Mouse (Mus musculus): ENCODE measurements around the gene Nabp2. TPM values are rescaled to one million over a fixed set of nuclear protein-coding genes. Genes with fewer than 3 reads are reported as not detected.

The Nabp2 gene
- polyA plus RNA-seq, 1 experiment from 2014 or later = 60.1 TPM

DNA sequence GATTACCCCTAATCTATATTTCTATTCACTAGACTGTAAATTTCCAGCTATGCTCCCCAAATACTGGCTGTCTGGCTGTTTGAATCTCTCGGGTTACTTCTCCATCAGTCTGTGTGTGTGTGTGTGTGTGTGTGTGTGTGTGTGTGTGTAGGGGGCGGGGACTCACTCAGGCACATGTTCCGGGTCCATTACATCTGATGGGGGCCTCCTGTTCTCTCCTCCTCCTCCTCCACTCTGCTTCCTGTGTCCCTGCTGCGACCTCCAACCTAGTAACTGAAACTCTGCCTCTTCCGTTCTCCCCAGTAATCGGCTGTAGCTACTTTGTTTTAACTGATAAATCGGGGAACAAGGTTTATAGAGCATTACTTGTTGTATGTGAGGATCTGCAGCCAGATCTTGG lies 13.3 kb upstream of the Nabp2 start:
- no peak overlapping the region for H3K4me3 ChIP-seq
- no peak overlapping the region for H3K27ac ChIP-seq
- peaks cover 75% of the 10 kb centered on the region for H3K36me3 ChIP-seq
- no peaks in the 10 kb centered on the region for H3K9me3 ChIP-seq
- ATAC-seq (ENCODE audit: insufficient number of reproducible peaks, low FRiP score, low TSS enrichment, low read depth) = no peak
- no peak overlapping the region for H3K9ac ChIP-seq
- H3K4me2 ChIP-seq = no peak overlapping the region
- H3K27me3 ChIP-seq = no peaks in the 10 kb centered on the region
- WGBS = 35% methylated on average over 7 of the region's 7 CpGs
- H3K4me1 ChIP-seq = no peaks in the 10 kb centered on the region

DNA sequence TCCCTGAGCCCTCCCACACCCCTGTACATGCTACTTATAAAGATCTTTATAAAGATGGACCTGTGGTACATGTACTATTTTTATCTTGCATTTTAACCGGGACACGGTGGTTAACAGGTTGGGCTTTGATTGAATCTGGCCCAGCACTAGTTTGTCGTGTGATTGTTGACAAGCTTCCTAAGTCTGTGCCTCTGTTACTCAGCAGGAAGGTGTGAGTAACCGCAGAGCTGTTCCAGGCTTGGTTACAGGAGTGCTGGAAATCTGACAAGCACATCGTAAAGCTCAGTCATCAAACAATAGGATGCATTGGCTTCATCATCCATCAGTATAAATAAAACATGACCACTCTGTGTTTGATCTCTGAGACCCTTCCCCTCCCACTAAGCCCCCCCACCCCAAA lies 11.1 kb upstream of the Nabp2 start:
- 64% methylated on average over 5 of the region's 5 CpGs for WGBS

DNA sequence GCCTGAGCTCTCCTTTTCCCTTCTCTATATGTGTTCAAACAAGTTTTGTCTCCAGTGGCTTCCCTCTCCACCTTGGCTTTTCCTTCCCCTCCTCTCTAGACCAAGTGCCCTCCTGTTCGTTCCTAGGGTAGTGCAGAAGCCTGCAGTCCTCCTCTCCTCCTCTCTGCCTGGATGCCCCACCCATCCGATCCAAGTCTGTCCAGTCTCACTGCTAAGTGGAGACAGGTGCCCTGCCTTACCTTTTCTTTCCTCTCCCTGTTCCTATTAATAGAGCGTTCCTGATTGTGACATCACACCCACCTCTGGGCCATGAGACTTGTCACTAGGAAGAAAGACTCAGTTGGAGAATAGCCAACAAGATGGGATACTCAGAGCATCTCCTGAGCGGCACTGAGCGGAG lies 3.6 kb upstream of the Nabp2 start:
- H3K27ac ChIP-seq = no peak overlapping the region
- peak overlapping the region; percentile 20; the same call in 1 of the 2 replicates for H3K9ac ChIP-seq
- H3K36me3 ChIP-seq = peaks cover 57% of the 10 kb centered on the region
- no peaks in the 10 kb centered on the region for H3K27me3 ChIP-seq
- no peak for ATAC-seq (ENCODE audit: insufficient number of reproducible peaks, low FRiP score, low TSS enrichment, low read depth)
- H3K4me2 ChIP-seq = no peak overlapping the region
- H3K4me3 ChIP-seq = no peak overlapping the region
- no peaks in the 10 kb centered on the region for H3K9me3 ChIP-seq
- H3K4me1 ChIP-seq = peaks cover 32% of the 10 kb centered on the region
- WGBS = 83% methylated on average over 5 of the region's 5 CpGs

More for the DNA sequence above, 11.1 kb upstream of the Nabp2 start:
- H3K4me1 ChIP-seq = no peaks in the 10 kb centered on the region
- no peak overlapping the region for H3K9ac ChIP-seq
- H3K27me3 ChIP-seq = no peaks in the 10 kb centered on the region
- no peak for ATAC-seq (ENCODE audit: insufficient number of reproducible peaks, low FRiP score, low TSS enrichment, low read depth)
- no peaks in the 10 kb centered on the region for H3K9me3 ChIP-seq
- no peak overlapping the region for H3K4me3 ChIP-seq
- no peak overlapping the region for H3K4me2 ChIP-seq
- no peak overlapping the region for H3K27ac ChIP-seq
- H3K36me3 ChIP-seq = peaks cover 79% of the 10 kb centered on the region

DNA sequence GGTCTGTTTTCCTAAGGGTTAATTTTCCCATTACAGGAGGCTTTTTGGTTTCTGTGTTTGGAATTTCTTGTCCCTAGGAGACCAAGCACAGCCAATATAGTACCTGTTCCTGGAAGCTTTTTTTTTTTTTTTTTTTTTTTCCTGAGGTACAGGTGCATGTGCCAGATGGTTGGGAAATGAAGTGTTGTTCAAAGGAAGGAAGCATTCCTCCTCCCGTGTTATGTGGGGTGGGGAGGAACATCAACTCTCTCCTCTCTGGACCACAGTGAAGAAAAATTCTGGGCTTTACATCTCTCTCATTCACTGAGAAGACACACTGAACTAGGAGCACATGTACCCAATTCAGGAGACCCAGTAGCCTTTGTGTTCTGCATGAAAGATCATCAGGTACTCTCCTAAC lies 1.8 kb upstream of the Nabp2 start:
- 30% methylated on average over 1 of the region's 1 CpGs for WGBS
- no peak overlapping the region for H3K9ac ChIP-seq
- H3K27me3 ChIP-seq = no peaks in the 10 kb centered on the region
- H3K4me1 ChIP-seq = peaks cover 39% of the 10 kb centered on the region
- no peaks in the 10 kb centered on the region for H3K9me3 ChIP-seq
- H3K27ac ChIP-seq = no peak overlapping the region
- no peak for ATAC-seq (ENCODE audit: insufficient number of reproducible peaks, low FRiP score, low TSS enrichment, low read depth)
- H3K4me3 ChIP-seq = peak overlapping the region; percentile 94
- peak overlapping the region; percentile 87; the same call in 1 of the 2 replicates for H3K4me2 ChIP-seq
- peaks cover 41% of the 10 kb centered on the region for H3K36me3 ChIP-seq

GRCm38 (mm10) chr10:128412558-128412957 lies 1.3 kb upstream of the Nabp2 start:
- peak overlapping the region; percentile 94 for H3K4me3 ChIP-seq
- no peak for ATAC-seq (ENCODE audit: insufficient number of reproducible peaks, low FRiP score, low TSS enrichment, low read depth)
- H3K4me1 ChIP-seq = peaks cover 39% of the 10 kb centered on the region
- peak overlapping the region; percentile 96 for H3K27ac ChIP-seq
- H3K9me3 ChIP-seq = no peaks in the 10 kb centered on the region
- H3K4me2 ChIP-seq = peak overlapping the region; percentile 87
- H3K36me3 ChIP-seq = peaks cover 37% of the 10 kb centered on the region
- no peaks in the 10 kb centered on the region for H3K27me3 ChIP-seq
- H3K9ac ChIP-seq = peak overlapping the region; percentile 78
- WGBS = 51% methylated on average over 1 of the region's 1 CpGs

DNA sequence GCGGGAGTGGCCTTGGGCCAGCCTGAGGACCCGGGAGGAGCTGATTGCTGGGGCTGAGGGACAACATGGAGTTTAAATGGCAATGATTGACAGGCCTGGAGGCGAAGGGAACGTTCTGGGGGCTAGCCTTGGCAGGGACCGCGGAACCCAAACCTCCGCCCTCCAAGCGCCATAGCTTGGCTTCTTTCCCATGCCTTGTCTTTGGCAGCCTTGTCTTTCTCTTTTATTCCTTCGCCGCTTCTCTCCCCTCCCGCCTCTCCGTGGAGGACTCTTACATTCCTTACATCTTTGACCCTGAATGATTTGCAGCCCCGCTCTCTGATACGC lies 726 bp upstream of the Nabp2 start:
- ATAC-seq (ENCODE audit: insufficient number of reproducible peaks, low FRiP score, low TSS enrichment, low read depth) = no peak
- H3K9me3 ChIP-seq = no peaks in the 10 kb centered on the region
- WGBS = 0% methylated on average over 14 of the region's 14 CpGs

GRCm38 (mm10) chr10:128410560-128410845 lies 789 bp downstream of the Nabp2 start:
- WGBS = 23% methylated on average over 4 of the region's 4 CpGs
- H3K4me3 ChIP-seq = peak overlapping the region; percentile 94
- 0 out of 2 replicates have a peak overlapping the region, but pooled peaks have one; percentile 10 for H3K9ac ChIP-seq
- H3K27ac ChIP-seq = peak overlapping the region; percentile 96
- H3K4me2 ChIP-seq = peak overlapping the region; percentile 87
- no peaks in the 10 kb centered on the region for H3K9me3 ChIP-seq
- peaks cover 27% of the 10 kb centered on the region for H3K36me3 ChIP-seq
- peaks cover 39% of the 10 kb centered on the region for H3K4me1 ChIP-seq
- H3K27me3 ChIP-seq = no peaks in the 10 kb centered on the region
- ATAC-seq (ENCODE audit: insufficient number of reproducible peaks, low FRiP score, low TSS enrichment, low read depth) = no peak

More for the DNA sequence above, 726 bp upstream of the Nabp2 start:
- H3K4me1 ChIP-seq = peaks cover 39% of the 10 kb centered on the region
- H3K4me2 ChIP-seq = peak overlapping the region; percentile 87
- peak overlapping the region; percentile 94 for H3K4me3 ChIP-seq
- H3K36me3 ChIP-seq = peaks cover 33% of the 10 kb centered on the region
- peak overlapping the region; percentile 78 for H3K9ac ChIP-seq
- peak overlapping the region; percentile 96 for H3K27ac ChIP-seq
- H3K27me3 ChIP-seq = no peaks in the 10 kb centered on the region

- WGBS = 7% methylated on average over 36 of the region's 36 CpGs
- H3K4me3 ChIP-seq = peak overlapping the region; percentile 94
- H3K9me3 ChIP-seq = no peaks in the 10 kb centered on the region
- no peaks in the 10 kb centered on the region for H3K27me3 ChIP-seq
- H3K4me2 ChIP-seq = peak overlapping the region; percentile 96
- peak; percentile 91 for ATAC-seq (ENCODE audit: insufficient number of reproducible peaks, low FRiP score, low TSS enrichment, low read depth)
- peak overlapping the region; percentile 62 for H3K9ac ChIP-seq
- peak overlapping the region; percentile 96 for H3K27ac ChIP-seq
- H3K36me3 ChIP-seq = peaks cover 24% of the 10 kb centered on the region
- peaks cover 39% of the 10 kb centered on the region for H3K4me1 ChIP-seq
Measured at GRCm38 (mm10) chr10:128409692-128410559, 1.4 kb downstream of the Nabp2 start.

DNA sequence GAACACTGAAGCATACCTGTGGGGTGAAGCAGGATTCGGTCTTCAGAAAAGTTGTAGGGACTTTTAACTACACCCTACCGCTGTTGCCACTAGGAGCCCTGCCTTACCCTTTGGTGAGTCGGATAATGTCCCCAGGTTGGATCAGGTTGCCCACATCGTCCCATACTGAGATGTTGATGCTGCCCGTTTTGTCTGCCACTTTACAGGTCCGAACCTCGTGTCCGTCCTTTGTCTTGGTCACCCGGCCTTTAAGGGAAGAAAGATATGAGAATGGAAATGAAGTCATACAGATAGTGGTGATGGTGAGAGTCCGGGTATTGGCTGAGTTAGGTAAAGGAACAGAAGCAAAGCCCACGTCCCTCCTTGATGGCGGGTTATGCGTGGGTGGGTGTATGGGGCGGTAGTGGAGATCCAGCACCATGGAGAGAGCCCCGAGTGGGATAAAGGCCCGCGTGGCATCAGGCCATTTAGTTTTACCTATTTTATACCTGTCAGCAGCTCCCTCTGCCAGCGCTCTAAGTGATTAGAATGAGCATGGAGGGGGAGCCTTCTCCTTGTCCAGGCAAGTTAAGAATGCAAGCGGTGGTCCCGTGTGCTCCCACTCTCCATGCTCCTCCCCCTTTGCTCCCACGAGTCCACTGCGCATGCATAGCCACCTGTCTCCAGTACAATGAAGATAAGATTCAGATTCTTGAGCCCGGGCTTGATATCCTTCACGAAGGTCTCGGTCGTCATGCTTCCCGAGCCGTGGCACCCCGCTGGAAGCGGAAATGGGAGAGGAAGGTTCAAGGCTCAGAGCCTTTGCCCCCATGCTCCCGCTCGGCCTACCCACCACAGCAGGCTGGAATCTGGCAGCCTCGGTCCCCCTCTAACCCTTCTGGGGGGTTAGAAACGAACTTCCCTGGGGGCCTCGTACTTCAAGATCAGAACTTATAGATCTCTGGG lies 2.4 kb downstream of the Nabp2 start:
- ATAC-seq (ENCODE audit: insufficient number of reproducible peaks, low FRiP score, low TSS enrichment, low read depth) = no peak
- peaks cover 37% of the 10 kb centered on the region for H3K4me1 ChIP-seq
- H3K27ac ChIP-seq = peak overlapping the region; percentile 78
- 19% methylated on average over 35 of the region's 35 CpGs for WGBS
- H3K27me3 ChIP-seq = no peaks in the 10 kb centered on the region
- H3K9me3 ChIP-seq = no peaks in the 10 kb centered on the region
- peak overlapping the region; percentile 94 for H3K4me3 ChIP-seq
- peaks cover 16% of the 10 kb centered on the region for H3K36me3 ChIP-seq
- peak overlapping the region; percentile 62 for H3K9ac ChIP-seq
- H3K4me2 ChIP-seq = peak overlapping the region; percentile 96

DNA sequence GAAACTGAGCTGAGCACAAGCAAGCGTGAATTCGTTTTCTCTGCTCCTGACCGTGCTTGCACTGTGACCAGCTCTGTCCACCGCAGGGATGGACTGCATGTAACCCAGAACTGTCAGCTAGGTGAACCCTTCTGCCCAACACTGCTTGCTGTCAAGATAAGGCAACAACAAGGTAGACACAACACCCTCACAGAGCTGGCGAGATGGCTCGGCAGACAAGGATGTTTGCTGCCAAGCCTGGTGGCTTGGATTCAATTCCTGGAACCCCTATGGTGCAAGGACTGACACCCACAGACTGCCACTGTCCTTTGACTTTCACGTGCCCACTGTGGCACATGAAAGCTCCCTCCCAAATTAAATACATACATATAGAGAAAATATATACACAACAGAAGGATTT lies 7.4 kb downstream of the Nabp2 start:
- WGBS = 87% methylated on average over 7 of the region's 7 CpGs
- Histone ChIP-seq H3K27ac (no peak overlapping the region), H3K4me1 (peaks cover 16% of the 10 kb centered on the region), H3K4me2 (no peak overlapping the region), H3K9ac (no peak overlapping the region), H3K9me3 (no peaks in the 10 kb centered on the region), H3K4me3 (no peak overlapping the region), H3K36me3 (peaks cover 17% of the 10 kb centered on the region; the same call in 1 of the 2 replicates), H3K27me3 (no peaks in the 10 kb centered on the region)
- ATAC-seq (ENCODE audit: insufficient number of reproducible peaks, low FRiP score, low TSS enrichment, low read depth) = no peak

DNA sequence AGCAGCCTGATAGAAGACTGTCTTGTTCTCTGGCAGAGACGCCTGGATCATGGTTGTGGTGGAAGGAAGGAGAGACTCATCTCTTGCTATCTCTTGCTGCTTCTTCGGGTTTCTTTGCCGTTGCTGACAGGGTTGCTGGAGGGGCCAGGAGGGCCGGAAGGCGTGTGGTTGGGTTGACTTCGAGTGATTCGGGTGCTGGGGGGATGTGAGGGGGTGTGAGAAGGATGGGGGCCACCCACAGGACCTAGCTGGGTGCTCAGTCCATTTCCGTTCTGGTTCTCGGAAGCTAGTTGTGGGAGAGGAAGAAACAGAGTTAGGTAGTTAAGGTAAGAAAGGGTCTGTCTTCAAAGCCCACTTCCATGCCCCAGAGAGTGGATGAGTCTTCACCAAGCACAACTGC lies 9.7 kb downstream of the Nabp2 start:
- Histone ChIP-seq H3K36me3 (peaks cover 20% of the 10 kb centered on the region; the same call in 1 of the 2 replicates), H3K27me3 (no peaks in the 10 kb centered on the region), H3K27ac (no peak overlapping the region), H3K4me3 (no peak overlapping the region), H3K9me3 (no peaks in the 10 kb centered on the region), H3K9ac (no peak overlapping the region), H3K4me2 (no peak overlapping the region), H3K4me1 (peaks cover 12% of the 10 kb centered on the region)
- 70% methylated on average over 9 of the region's 9 CpGs for WGBS
- ATAC-seq (ENCODE audit: insufficient number of reproducible peaks, low FRiP score, low TSS enrichment, low read depth) = no peak

- Histone ChIP-seq H3K27me3 (no peaks in the 10 kb centered on the region), H3K9ac (no peak within 1 kb of the TSS), H3K9me3 (no peaks in the 10 kb centered on the region), H3K27ac (no peak within 1 kb of the TSS), H3K4me1 (peaks cover 13% of the 10 kb centered on the region), H3K36me3 (peaks cover 21% of the 10 kb centered on the region), H3K4me3 (no peak within 1 kb of the TSS), H3K4me2 (no peak within 1 kb of the TSS)
- 22% methylated on average over 2 of the region's 2 CpGs for WGBS
- ATAC-seq (ENCODE audit: insufficient number of reproducible peaks, low FRiP score, low TSS enrichment, low read depth) = no peak
Measured at GRCm38 (mm10) chr10:128401056-128401455, 10.2 kb downstream of the Nabp2 start, which contains the start of gene Slc39a5. Gene Slc39a5 (minus strand): TSS chr10:128401229.

Measured in limb, embryonic 15.5 days (tissue).